Mouse (Mus musculus) CH12.LX (cell line): ENCODE data around the gene Ccr4. TPM values are rescaled to one million over a fixed set of nuclear protein-coding genes. Genes with fewer than 3 reads are reported as not detected.

Source experiments
- DNase-seq: peaks from one replicate; pipeline ENCODE4 v3.0.0-alpha.2; 2013; ENCODE audit errors: extremely low read depth
- H3K27ac ChIP-seq: 2 replicates; pipeline ENCODE4 v1.5.1; 2012; ENCODE audit warnings: low read depth, mild to moderate bottlenecking, control low read depth, moderate library complexity; ENCODE audit not compliant: insufficient read depth
- H3K27me3 ChIP-seq: replicated peaks from 2 replicates; pipeline ENCODE3; 2012; ENCODE audit warnings: inconsistent platforms
- H3K36me3 ChIP-seq, 2 experiments: replicated peaks in 1 of 2; 2 replicates each; pipeline versions ENCODE3 to v1.6.1; 2012; ENCODE audit warnings: inconsistent platforms in 1 of 2, low read length in 1 of 2, mild to moderate bottlenecking in 1 of 2, mixed read lengths in 1 of 2, moderate library complexity in 1 of 2; ENCODE audit not compliant: control insufficient read depth in 1 of 2, insufficient read depth in 1 of 2
- H3K4me1 ChIP-seq, 2 experiments: 2 replicates each; pipeline ENCODE4 v1.6.1; 2012; ENCODE audit warnings: inconsistent platforms in 1 of 2, moderate library complexity in 1 of 2; ENCODE audit not compliant: insufficient read depth in 2 of 2, control insufficient read depth in 1 of 2
- H3K4me2 ChIP-seq: 2 replicates; pipeline ENCODE4 v1.6.1; 2012; ENCODE audit warnings: low read depth, mild to moderate bottlenecking, control low read depth; ENCODE audit not compliant: poor library complexity, insufficient read depth, severe bottlenecking
- H3K4me3 ChIP-seq, 3 experiments: fragments of 150-350 bp in 1 of 3; sonication (generic) in 1 of 3; replicated peaks in 1 of 3; 2 replicates each; pipeline versions ENCODE3 to v1.5.1; 2011 to 2012; ENCODE audit warnings: low read depth in 2 of 3, low read length in 2 of 3, mild to moderate bottlenecking in 2 of 3, moderate library complexity in 2 of 3, control low read depth in 1 of 3, improper control_type of control experiment in 1 of 3, inconsistent platforms in 1 of 3, mixed read lengths in 1 of 3; ENCODE audit not compliant: poor library complexity in 1 of 3
- H3K79me2 ChIP-seq: replicated peaks from 2 replicates; pipeline ENCODE4 v1.6.1; 2012; ENCODE audit warnings: mild to moderate bottlenecking, moderate library complexity; ENCODE audit not compliant: control insufficient read depth, poor library complexity, insufficient read depth, severe bottlenecking; ENCODE audit errors: extremely low read depth
- H3K9ac ChIP-seq: 2 replicates; pipeline ENCODE4 v1.6.1; 2012; ENCODE audit warnings: low read depth, mild to moderate bottlenecking, control low read depth, moderate library complexity; ENCODE audit not compliant: insufficient read depth
- H3K9me3 ChIP-seq: replicated peaks from 2 replicates; pipeline ENCODE3; 2012; ENCODE audit warnings: low read length, inconsistent platforms, mixed read lengths
- BHLHE40 ChIP-seq: IDR thresholded peaks from 2 replicates; pipeline ENCODE4 v1.6.1; 2011; ENCODE audit warnings: mild to moderate bottlenecking, low read depth, low read length, improper control_type of control experiment
- CTCF ChIP-seq, 2 experiments: IDR thresholded peaks in 1 of 2; conservative IDR thresholded peaks in 1 of 2; 2 replicates each; pipeline ENCODE4 v1.5.1; 2011 to 2012; ENCODE audit warnings: low read depth in 2 of 2, low read length in 2 of 2, improper control_type of control experiment in 1 of 2, inconsistent platforms in 1 of 2, mild to moderate bottlenecking in 1 of 2, moderate library complexity in 1 of 2
- E2F4 ChIP-seq: IDR thresholded peaks from 2 replicates; pipeline ENCODE4 v1.6.1; 2011; ENCODE audit warnings: low read depth, low read length, improper control_type of control experiment; ENCODE audit not compliant: insufficient replicate concordance
- EP300 ChIP-seq: IDR thresholded peaks from 2 replicates; pipeline ENCODE4 v1.6.1; 2011; ENCODE audit warnings: low read length, improper control_type of control experiment
- HCFC1 ChIP-seq: IDR thresholded peaks from 2 replicates; pipeline ENCODE4 v1.6.1; 2012; ENCODE audit warnings: low read depth, mild to moderate bottlenecking, inconsistent platforms, low read length, improper control_type of control experiment
- KAT2A ChIP-seq: IDR thresholded peaks from 2 replicates; pipeline ENCODE4 v1.6.1; 2012; ENCODE audit warnings: low read length, improper control_type of control experiment, inconsistent platforms; ENCODE audit not compliant: insufficient replicate concordance
- MXI1 ChIP-seq: IDR thresholded peaks from 2 replicates; pipeline ENCODE4 v1.6.1; 2011; ENCODE audit warnings: mild to moderate bottlenecking, low read depth, low read length, improper control_type of control experiment
- MYC ChIP-seq: IDR thresholded peaks from 2 replicates; pipeline ENCODE4 v1.6.1; 2011; ENCODE audit warnings: low read depth, mild to moderate bottlenecking, improper control_type of control experiment, low read length
- NELFE ChIP-seq: IDR thresholded peaks from 2 replicates; pipeline ENCODE4 v1.6.1; 2011; ENCODE audit warnings: low read depth, low read length, improper control_type of control experiment
- NRF1 ChIP-seq: IDR thresholded peaks from 2 replicates; pipeline ENCODE4 v1.6.1; 2014; ENCODE audit warnings: low read depth, mild to moderate bottlenecking, inconsistent platforms, low read length, improper control_type of control experiment, moderate library complexity
- PAX5 ChIP-seq: IDR thresholded peaks from 2 replicates; pipeline ENCODE4 v1.6.1; 2012; ENCODE audit warnings: low read length, inconsistent platforms, mixed read lengths
- SMC3 ChIP-seq: IDR thresholded peaks from 2 replicates; pipeline ENCODE4 v1.6.1; 2011; ENCODE audit warnings: low read depth, low read length, improper control_type of control experiment
- TCF12 ChIP-seq: IDR thresholded peaks from 2 replicates; pipeline ENCODE4 v1.6.1; 2014; ENCODE audit warnings: low read depth, mild to moderate bottlenecking, inconsistent platforms, low read length, improper control_type of control experiment
- UBTF ChIP-seq: IDR thresholded peaks from 2 replicates; pipeline ENCODE4 v1.6.1; 2012; ENCODE audit warnings: low read depth, mild to moderate bottlenecking, inconsistent platforms, low read length, improper control_type of control experiment, moderate library complexity
- USF1 ChIP-seq: IDR thresholded peaks from 2 replicates; pipeline ENCODE4 v1.6.1; 2014; ENCODE audit warnings: low read depth, mild to moderate bottlenecking, inconsistent platforms, low read length, improper control_type of control experiment
- USF2 ChIP-seq: conservative IDR thresholded peaks from 2 replicates; pipeline ENCODE4 v1.6.1; 2011; ENCODE audit warnings: low read depth, low read length, improper control_type of control experiment
- ZC3H11A ChIP-seq: IDR thresholded peaks from 2 replicates; pipeline ENCODE4 v1.6.1; 2012; ENCODE audit warnings: low read depth, mild to moderate bottlenecking, inconsistent platforms, low read length, improper control_type of control experiment
- ZKSCAN1 ChIP-seq: IDR thresholded peaks from 2 replicates; pipeline ENCODE4 v1.6.1; 2012; ENCODE audit warnings: low read depth, inconsistent platforms, low read length, improper control_type of control experiment, borderline replicate concordance
- ZMIZ1 ChIP-seq: IDR thresholded peaks from 2 replicates; pipeline ENCODE4 v1.6.1; 2012; ENCODE audit warnings: low read depth, mild to moderate bottlenecking, inconsistent platforms, low read length, improper control_type of control experiment
- ZNF384 ChIP-seq: IDR thresholded peaks from 2 replicates; pipeline ENCODE4 v1.6.1; 2012; ENCODE audit warnings: low read depth, low read length, improper control_type of control experiment, inconsistent platforms
- dilution Hi-C: fragments of 300-500 bp; cut with MboI; formaldehyde crosslinking; loops from 2 replicates; pipeline ENCODE4 v1.14.3; 2020; ENCODE audit warnings: low sequenced_read_pairs; ENCODE audit not compliant: extremely low pct_unique_long_range_greater_than_20kb, extremely low pct_ligation_motif_present
- in situ Hi-C: fragments of 300-500 bp; cut with MboI; formaldehyde crosslinking; loops from 3 replicates; pipeline ENCODE4 v1.14.3; 2019; ENCODE audit warnings: low sequenced_read_pairs, low pct_ligation_motif_present, low pct_unique_long_range_greater_than_20kb, mixed read lengths
- polyA plus RNA-seq: library from polyadenylated mRNA; unstranded; fragments of >175 nt; gene quantifications from 2 replicates; pipeline ENCODE4 v1.2.1, GENCODE M21; 2012; ENCODE audit warnings: low read depth; ENCODE audit not compliant: insufficient read length
- total RNA-seq, 2 experiments: library from RNA; depleted of rRNA; stranded (reverse); fragments of 300-350 nt in 1 of 2; fragments of >200 nt in 1 of 2; gene quantifications; 2 replicates each; pipeline ENCODE4 v1.2.3; 2012 to 2014

Gene Ccr4
- total and polyA plus RNA-seq, 3 experiments = 0.08 to 0.74 (median 0.36) TPM

DNA sequence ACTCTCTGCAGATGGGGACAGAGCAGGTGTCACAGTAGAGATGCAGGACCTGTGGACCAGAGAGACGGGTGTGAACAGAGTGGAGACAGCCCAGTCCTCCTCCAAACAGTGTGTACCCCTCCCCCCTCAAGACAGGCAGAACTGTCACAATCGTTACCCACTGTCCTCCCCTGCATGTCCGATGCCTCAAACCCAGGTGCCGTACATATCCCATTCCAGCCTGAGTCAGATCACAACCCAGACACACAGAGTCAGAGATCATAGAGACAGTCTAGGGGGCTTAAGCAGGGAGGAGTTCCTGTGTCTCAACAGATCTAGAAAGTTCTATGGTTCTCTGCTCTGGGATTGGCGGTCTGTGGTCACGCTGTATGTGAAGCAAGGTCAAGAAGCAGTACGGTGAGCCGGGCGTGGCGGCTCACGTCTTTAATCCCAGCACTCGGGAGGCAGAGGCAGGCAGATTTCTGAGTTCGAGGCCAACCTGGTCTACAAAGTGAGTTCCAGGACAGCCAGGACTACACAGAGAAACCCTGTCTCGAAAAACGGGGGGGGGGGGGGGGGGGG, 20.4 kb upstream of the Ccr4 start:
- DNase-seq = no peak
- Histone ChIP-seq H3K27ac (no peak overlapping the region), H3K4me2 (no peak overlapping the region), H3K4me1 (peaks cover 6 to 21% of the 10 kb centered on the region in 2 experiments; a peak in 3 of 4 replicates), H3K4me3 (no peak overlapping the region), H3K9ac (no peak overlapping the region), H3K79me2 (no peaks in the 10 kb centered on the region), H3K9me3 (no peaks in the 10 kb centered on the region), H3K27me3 (no peaks in the 10 kb centered on the region), H3K36me3 (no peaks in the 10 kb centered on the region)
- dilution Hi-C loops (no loop called here), in situ Hi-C loops (no loop called here)
- TF ChIP-seq ZNF384 (no peak), USF1 (no peak), HCFC1 (no peak), E2F4 (no peak), NRF1 (no peak), TCF12 (no peak), MYC (no peak), CTCF (conservative IDR thresholded peaks at IDR 0.05 in 1 of 2, IDR thresholded peaks at IDR 0.05 in 1 of 2; ENCODE audit: low read depth in 2 of 2, low read length in 2 of 2) (no peak), NELFE (no peak), SMC3 (no peak), ZC3H11A (no peak), ZMIZ1 (no peak), ZKSCAN1 (no peak), PAX5 (no peak), MXI1 (no peak), EP300 (no peak), USF2 (no peak), BHLHE40 (no peak), UBTF (no peak)

DNA sequence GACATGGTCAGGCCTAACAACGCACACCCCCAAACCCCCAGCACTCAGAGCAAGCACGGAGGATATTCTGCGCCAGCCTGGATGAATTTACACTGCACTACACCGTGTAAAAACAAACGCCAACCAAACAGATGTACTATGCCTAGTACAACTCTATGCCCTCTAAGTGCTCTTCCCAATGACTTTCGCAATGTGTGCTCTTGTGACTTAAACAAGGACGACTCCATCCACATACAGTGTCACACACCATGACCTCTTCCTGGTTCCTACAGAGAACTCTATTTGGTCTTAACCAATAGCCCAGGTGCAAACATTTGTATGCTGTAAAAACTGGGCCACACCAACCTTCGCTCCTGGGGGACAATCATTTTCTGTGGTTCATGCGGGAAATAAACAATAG, 17.8 kb upstream of the Ccr4 start:
- H3K27me3 ChIP-seq = no peaks in the 10 kb centered on the region
- no peaks in the 10 kb centered on the region for H3K36me3 ChIP-seq
- DNase-seq = no peak
- no peak overlapping the region for H3K27ac ChIP-seq
- peaks cover 6 to 25% of the 10 kb centered on the region in 2 experiments for H3K4me1 ChIP-seq
- H3K4me3 ChIP-seq = no peak overlapping the region
- dilution Hi-C loops (no loop called here), in situ Hi-C loops (no loop called here)
- no peak overlapping the region for H3K9ac ChIP-seq
- no peaks in the 10 kb centered on the region for H3K79me2 ChIP-seq
- no peak for TF ChIP-seq KAT2A
- TF ChIP-seq USF2 = no peak
- no peak for TF ChIP-seq MXI1
- TF ChIP-seq NELFE = no peak
- TF ChIP-seq PAX5 = no peak
- no peak for TF ChIP-seq USF1
- no peak for TF ChIP-seq ZMIZ1
- H3K9me3 ChIP-seq = no peaks in the 10 kb centered on the region
- H3K4me2 ChIP-seq = no peak overlapping the region
